Mouse (Mus musculus): ENCODE results near the gene Negr1. TPM values are rescaled to one million over a fixed set of nuclear protein-coding genes. Genes with fewer than 3 reads are reported as not detected.

Negr1 gene
- polyA plus RNA-seq, 1 experiment from 2014 or later, result not detected

- DNase-seq (no peak), ATAC-seq (no peak)
- Histone ChIP-seq H3K4me1 (ENCODE audit: insufficient read depth) (0 out of 2 replicates have a peak, but pooled peaks cover 2% of the 10 kb centered on the region), H3K4me2 (ENCODE audit: low read depth, low read length) (0 out of 2 replicates have a peak overlapping the region, but pooled peaks have one; percentile 4), H3K27ac (ENCODE audit: low read depth) (no peak overlapping the region), H3K9me3 (ENCODE audit: low read length) (no peaks in the 10 kb centered on the region), H3K4me3 (ENCODE audit: low read depth, low read length) (no peak overlapping the region), H3K27me3 (ENCODE audit: insufficient read depth, low read length) (no peaks in the 10 kb centered on the region), H3K36me3 (replicated peaks; ENCODE audit: insufficient read depth, low read length) (no peaks in the 10 kb centered on the region), H3K9ac (replicated peaks) (no peak overlapping the region)
- TF ChIP-seq EP300 (IDR thresholded peaks at IDR 0.05; ENCODE audit: low read depth) (no peak), CTCF (IDR thresholded peaks at IDR 0.05; ENCODE audit: low read depth) (no peak)
- 66% methylated on average over 4 of the region's 4 CpGs for WGBS (ENCODE audit: insufficient replicate concordance)
These were observed 334.5 kb downstream of the Negr1 start for GRCm38 (mm10) chr3:156896106-156896505.

DNA sequence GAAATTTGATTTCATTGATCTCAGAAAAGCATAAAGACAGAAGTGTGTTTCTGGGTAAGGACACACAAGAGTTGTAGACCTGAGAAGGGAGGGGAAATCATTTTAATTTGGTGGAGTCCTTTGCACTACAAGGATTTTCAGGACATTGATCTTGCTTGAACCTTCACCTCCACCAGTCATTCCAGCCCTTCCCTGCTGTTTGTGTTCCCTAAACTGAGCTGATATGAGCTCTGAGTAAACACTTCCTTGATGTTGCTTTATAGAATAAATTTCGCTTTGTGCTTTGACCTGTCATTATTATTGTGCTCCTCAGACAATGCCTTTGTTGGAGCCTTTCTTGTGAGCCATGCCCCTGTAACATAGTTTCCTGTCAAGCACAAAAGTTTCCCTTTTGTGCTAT, 335.0 kb downstream of the Negr1 start:
- no peak for DNase-seq
- no peak overlapping the region for H3K27ac ChIP-seq (ENCODE audit: low read depth)
- ATAC-seq, result peak; percentile 56; the same call in 1 of the 2 replicates
- WGBS (ENCODE audit: insufficient replicate concordance), result 38% methylated on average over 1 of the region's 1 CpGs
- H3K9me3 ChIP-seq (ENCODE audit: low read length), result no peaks in the 10 kb centered on the region
- TF ChIP-seq EP300 (IDR thresholded peaks at IDR 0.05; ENCODE audit: low read depth), result no peak
- TF ChIP-seq CTCF (IDR thresholded peaks at IDR 0.05; ENCODE audit: low read depth), result no peak
- 0 out of 2 replicates have a peak overlapping the region, but pooled peaks have one; percentile 4 for H3K4me2 ChIP-seq (ENCODE audit: low read depth, low read length)
- H3K4me1 ChIP-seq (ENCODE audit: insufficient read depth), result 0 out of 2 replicates have a peak, but pooled peaks cover 2% of the 10 kb centered on the region
- H3K27me3 ChIP-seq (ENCODE audit: insufficient read depth, low read length), result no peaks in the 10 kb centered on the region
- H3K9ac ChIP-seq (replicated peaks), result no peak overlapping the region
- H3K36me3 ChIP-seq (replicated peaks; ENCODE audit: insufficient read depth, low read length), result no peaks in the 10 kb centered on the region
- no peak overlapping the region for H3K4me3 ChIP-seq (ENCODE audit: low read depth, low read length)

DNA sequence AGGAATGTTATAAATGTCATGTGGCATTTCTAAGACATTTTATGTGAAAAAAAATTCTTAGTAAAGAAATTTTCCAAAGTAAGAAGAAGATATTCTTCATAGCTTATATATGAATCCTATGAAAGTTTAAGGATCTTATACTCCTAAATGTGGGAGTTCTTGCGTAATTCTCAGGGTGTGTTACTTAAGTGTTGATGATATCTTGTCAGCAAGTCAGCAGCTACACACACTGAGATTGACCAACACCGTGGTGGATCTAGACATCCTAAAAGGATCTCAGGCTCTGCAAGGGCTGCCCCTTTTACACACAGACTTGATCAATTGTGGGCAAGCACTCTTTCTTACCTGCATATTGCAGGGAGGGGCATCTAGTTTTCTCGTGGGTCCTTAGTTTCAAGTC, 339.5 kb downstream of the Negr1 start:
- H3K9me3 ChIP-seq (ENCODE audit: low read length), result no peaks in the 10 kb centered on the region
- TF ChIP-seq CTCF (IDR thresholded peaks at IDR 0.05; ENCODE audit: low read depth), result no peak
- TF ChIP-seq EP300 (IDR thresholded peaks at IDR 0.05; ENCODE audit: low read depth), result no peak
- DNase-seq (no peak), ATAC-seq (no peak)
- WGBS (ENCODE audit: insufficient replicate concordance), result 69% methylated on average over 3 of the region's 3 CpGs
- H3K4me2 ChIP-seq (ENCODE audit: low read depth, low read length), result no peak overlapping the region
- no peaks in the 10 kb centered on the region for H3K27me3 ChIP-seq (ENCODE audit: insufficient read depth, low read length)
- 0 out of 2 replicates have a peak, but pooled peaks cover 2% of the 10 kb centered on the region for H3K4me1 ChIP-seq (ENCODE audit: insufficient read depth)
- no peak overlapping the region for H3K4me3 ChIP-seq (ENCODE audit: low read depth, low read length)
- H3K27ac ChIP-seq (ENCODE audit: low read depth), result no peak overlapping the region
- H3K9ac ChIP-seq (replicated peaks), result no peak overlapping the region
- no peaks in the 10 kb centered on the region for H3K36me3 ChIP-seq (replicated peaks; ENCODE audit: insufficient read depth, low read length)

DNA sequence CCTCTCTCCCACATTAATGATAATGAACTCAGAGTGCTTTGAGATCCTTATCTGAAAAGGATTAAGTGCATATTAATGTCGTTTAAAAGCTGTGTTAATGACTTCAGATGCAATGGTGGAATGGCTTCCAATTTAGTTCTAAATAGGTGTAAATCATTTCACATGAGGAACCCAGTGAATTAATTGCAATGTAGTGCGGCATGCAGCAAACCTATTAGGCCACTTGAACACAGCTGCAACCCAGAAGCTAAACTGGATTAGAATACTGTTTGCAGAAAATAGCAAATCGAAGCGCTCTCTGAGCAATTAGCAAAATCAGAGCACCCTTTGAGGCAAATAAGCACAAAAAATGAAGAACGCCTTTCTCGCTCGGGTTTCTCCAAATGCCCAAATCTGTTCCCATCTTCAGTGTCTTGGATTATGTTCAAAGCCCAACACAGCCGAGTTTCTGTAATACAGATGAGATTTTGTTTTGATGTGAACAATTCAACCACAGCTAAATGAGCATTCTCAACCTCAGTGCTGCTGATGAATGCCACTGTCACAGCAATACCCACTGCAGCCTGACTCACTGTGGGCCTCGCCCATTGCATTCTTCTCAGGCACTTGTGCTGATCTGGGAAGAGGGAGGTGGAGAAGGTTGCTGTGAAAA, 342.5 kb downstream of the Negr1 start:
- no peak for ATAC-seq
- 76% methylated on average over 9 of the region's 9 CpGs for WGBS (ENCODE audit: insufficient replicate concordance)

DNA sequence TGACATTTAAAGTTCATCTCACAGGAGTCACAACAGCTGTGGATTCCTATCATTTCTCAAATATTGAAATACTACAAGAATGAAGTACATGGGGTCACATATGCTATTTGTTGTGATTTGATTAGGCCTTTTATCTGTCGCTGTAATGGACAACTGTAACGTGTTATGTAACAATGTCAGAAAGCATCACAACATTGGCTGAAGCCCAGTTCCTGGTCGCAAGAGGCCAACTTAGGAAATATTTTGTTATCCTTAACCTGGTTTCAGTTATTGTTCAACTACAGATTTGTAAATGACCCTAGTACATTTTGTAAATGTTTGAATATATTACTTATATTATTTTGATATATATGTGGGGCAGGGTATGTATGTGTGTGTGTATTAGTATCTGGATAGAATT, 351.2 kb downstream of the Negr1 start:
- Histone ChIP-seq H3K9me3 (ENCODE audit: low read length) (no peaks in the 10 kb centered on the region), H3K4me1 (ENCODE audit: insufficient read depth) (no peaks in the 10 kb centered on the region), H3K36me3 (replicated peaks; ENCODE audit: insufficient read depth, low read length) (no peaks in the 10 kb centered on the region), H3K27ac (ENCODE audit: low read depth) (no peak overlapping the region), H3K4me3 (ENCODE audit: low read depth, low read length) (no peak overlapping the region), H3K4me2 (ENCODE audit: low read depth, low read length) (no peak overlapping the region), H3K27me3 (ENCODE audit: insufficient read depth, low read length) (no peaks in the 10 kb centered on the region), H3K9ac (replicated peaks) (no peak overlapping the region)
- WGBS (ENCODE audit: insufficient replicate concordance), result 72% methylated on average over 3 of the region's 3 CpGs
- no peak for TF ChIP-seq CTCF (IDR thresholded peaks at IDR 0.05; ENCODE audit: low read depth)
- TF ChIP-seq EP300 (IDR thresholded peaks at IDR 0.05; ENCODE audit: low read depth), result no peak
- ATAC-seq (no peak), DNase-seq (no peak)

More for the DNA sequence above, 342.5 kb downstream of the Negr1 start:
- H3K36me3 ChIP-seq (replicated peaks; ENCODE audit: insufficient read depth, low read length), result no peaks in the 10 kb centered on the region
- no peaks in the 10 kb centered on the region for H3K4me1 ChIP-seq (ENCODE audit: insufficient read depth)
- TF ChIP-seq CTCF (IDR thresholded peaks at IDR 0.05; ENCODE audit: low read depth) (no peak), EP300 (IDR thresholded peaks at IDR 0.05; ENCODE audit: low read depth) (no peak)
- no peak overlapping the region for H3K27ac ChIP-seq (ENCODE audit: low read depth)
- H3K9ac ChIP-seq (replicated peaks), result no peak overlapping the region
- H3K4me2 ChIP-seq (ENCODE audit: low read depth, low read length), result no peak overlapping the region
- DNase-seq, result no peak
- no peaks in the 10 kb centered on the region for H3K9me3 ChIP-seq (ENCODE audit: low read length)
- H3K27me3 ChIP-seq (ENCODE audit: insufficient read depth, low read length), result no peaks in the 10 kb centered on the region
- H3K4me3 ChIP-seq (ENCODE audit: low read depth, low read length), result no peak overlapping the region

- Histone ChIP-seq H3K4me3 (ENCODE audit: low read depth, low read length) (no peak overlapping the region), H3K4me1 (ENCODE audit: insufficient read depth) (no peaks in the 10 kb centered on the region), H3K27me3 (ENCODE audit: insufficient read depth, low read length) (no peaks in the 10 kb centered on the region), H3K9ac (replicated peaks) (no peak overlapping the region), H3K27ac (ENCODE audit: low read depth) (no peak overlapping the region), H3K36me3 (replicated peaks; ENCODE audit: insufficient read depth, low read length) (no peaks in the 10 kb centered on the region), H3K4me2 (ENCODE audit: low read depth, low read length) (no peak overlapping the region), H3K9me3 (ENCODE audit: low read length) (no peaks in the 10 kb centered on the region; the same call in 1 of the 2 replicates)
- no peak for TF ChIP-seq CTCF (IDR thresholded peaks at IDR 0.05; ENCODE audit: low read depth)
- no peak for TF ChIP-seq EP300 (IDR thresholded peaks at IDR 0.05; ENCODE audit: low read depth)
- DNase-seq (no peak), ATAC-seq (no peak)
These were observed 359.8 kb downstream of the Negr1 start for GRCm38 (mm10) chr3:156921369-156921768.

Data from liver, postnatal 0 days (tissue).